Mouse (Mus musculus): ENCODE data around the gene Rdh16f2.
"Not testable (repeated sequence)": the region's sequence is repeated elsewhere in the genome, so short reads cannot be mapped to it uniquely, and the experiment has no call there.

Gene Rdh16f2

DNA sequence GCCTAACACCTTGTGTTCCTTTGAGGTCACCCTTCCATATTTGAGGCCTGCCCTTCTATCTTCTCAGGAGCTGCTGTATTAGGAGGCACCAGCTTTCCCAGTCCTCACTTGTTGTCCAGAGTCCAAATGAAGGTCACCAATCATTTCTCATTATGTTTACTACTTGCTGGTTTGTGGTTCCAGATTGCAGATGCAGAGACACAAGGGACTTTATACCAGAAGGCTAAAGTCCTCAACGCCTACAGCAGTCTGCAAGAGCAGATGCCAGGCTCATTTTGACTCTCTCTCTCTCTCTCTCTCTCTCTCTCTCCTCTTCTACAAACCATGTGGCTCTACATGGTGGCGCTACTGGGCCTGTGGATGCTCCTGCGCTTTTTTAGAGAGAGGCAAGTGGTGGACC lies at the start of gene Rdh16f2:
Rdh16f2 (plus strand) TSS at position 243 of the 400 bp plus-strand sequence.
- DNase-seq (ENCODE audit: low spot score): no peak

DNA sequence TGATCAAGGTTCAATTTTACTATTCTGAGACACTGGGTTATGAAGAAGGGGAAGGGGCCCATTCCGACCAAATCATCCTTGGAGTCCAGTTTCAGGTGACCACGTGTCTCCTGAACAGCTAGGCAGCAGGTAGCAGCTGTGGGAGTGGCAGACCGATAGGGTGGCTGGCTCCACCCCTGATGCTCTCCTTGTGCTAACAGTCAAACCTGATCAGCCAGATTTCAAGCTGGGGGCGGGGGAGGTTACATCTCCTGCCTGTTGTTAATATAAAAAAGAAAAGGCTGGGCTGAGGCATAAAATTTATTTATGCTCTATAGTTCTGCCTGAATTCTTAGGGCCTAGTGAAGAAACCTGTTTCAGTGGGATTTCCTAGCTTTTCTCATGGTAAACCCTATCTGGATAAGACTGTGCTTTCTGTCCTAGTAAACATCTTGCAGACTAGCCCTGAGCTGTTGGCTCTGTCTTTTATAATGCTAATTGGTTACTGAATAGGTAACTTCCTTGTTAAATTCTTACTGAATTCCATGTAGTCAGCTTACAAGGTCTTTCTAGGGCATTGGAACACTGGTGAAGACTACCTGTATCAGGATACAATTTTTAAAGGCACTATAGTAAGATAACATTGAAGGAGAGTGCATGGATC lies 48.9 kb upstream of the Rdh16f2 start:
- not testable (repeated sequence) for DNase-seq (ENCODE audit: low spot score)

DNA sequence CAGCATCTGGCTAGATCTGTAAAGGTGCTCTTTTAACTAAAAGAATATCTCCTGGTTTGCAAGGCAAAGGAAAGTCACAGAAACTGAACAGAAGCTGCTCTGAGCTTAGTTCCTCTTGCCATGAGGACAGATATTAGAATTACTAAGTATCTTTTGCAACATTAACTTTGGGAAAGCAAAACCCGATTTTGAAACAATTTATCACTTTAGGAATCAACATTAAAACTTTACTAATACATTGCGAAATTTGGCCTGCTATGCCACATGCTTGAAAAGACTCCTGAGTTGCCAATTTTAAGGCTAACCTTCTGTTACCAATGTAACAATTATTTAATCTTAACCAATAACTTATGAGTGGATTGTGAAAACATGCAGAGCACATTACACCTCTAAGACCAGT lies 44.5 kb upstream of the Rdh16f2 start:
- not testable (repeated sequence) for DNase-seq (ENCODE audit: low spot score)

DNA sequence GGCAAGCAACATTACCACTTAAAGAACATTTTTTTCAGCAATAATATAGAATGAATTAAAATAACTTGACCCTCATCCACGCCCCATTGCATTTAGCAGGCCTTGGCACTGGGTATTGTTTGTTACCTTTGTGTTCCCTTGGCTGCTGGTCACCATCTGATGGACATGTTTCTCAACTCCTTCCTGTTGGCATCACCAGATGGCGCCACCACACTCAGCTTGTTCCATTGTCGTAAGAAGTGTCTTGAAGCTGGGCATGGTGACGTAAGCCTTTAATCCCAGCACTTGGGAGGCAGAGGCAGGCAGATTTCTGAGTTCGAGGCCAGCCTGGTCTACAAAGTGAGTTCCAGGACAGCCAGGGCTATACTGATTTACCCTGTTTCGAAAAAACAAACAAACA lies 40.9 kb upstream of the Rdh16f2 start:
- no peak for DNase-seq (ENCODE audit: low spot score)

DNA sequence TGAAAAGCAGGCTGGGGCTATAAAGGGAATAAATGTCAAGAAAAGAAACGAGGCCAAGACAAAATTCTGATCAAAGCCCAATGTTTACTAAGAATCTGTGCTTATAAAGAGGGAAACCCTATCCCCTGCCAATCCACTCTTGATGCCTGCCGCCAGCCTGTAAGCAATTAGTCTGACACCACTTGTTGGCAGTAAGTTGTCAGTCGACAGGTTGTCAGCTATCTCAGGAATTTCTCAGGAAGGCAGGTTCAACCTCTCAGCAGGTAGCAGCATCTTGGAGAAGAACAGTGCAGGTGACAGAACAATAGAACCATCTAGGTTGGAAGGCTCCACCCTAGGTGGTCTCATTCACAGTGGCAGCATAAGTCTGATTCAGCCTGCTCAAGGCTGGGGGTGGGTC lies 37.2 kb upstream of the Rdh16f2 start:
- no peak for DNase-seq (ENCODE audit: low spot score)

DNA sequence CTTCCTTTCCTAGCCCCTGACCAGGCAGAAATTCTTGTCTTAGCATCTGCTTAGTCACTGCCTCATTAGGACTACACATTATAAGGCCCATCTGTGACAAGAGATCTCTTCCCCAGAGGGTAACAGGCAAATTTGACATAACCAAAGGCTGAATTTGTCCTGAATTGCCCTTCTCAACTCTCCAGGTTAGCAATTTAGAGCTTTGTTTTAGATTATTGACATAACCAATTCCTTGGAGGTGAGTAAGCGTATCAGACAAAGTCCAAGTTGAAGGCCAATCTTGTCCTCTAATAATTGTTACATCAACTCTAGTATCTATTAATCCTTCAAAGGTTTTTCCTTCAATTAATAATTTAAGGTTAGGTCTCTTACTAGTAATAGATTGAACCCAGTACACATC lies 32.1 kb upstream of the Rdh16f2 start:
- DNase-seq (ENCODE audit: low spot score): not testable (repeated sequence)

DNA sequence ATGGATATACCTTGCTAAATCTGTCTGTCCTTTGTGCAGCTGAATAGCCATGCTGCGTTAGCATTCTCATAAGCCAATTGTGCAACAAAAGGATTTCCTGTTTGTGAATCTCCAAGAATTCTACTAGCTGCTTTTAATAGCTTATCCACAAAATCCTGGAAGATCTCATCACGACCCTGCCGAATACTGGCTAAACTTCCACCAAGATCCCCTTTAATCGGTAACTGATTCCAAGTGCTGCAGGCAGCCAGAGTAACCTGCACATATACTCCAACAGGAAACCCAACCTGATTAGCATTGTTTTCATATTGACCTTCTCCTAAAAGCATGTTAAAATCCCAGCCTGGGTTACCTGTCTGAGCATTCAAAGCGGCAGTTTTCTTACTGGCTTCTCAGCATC lies 31.0 kb upstream of the Rdh16f2 start:
- DNase-seq (ENCODE audit: low spot score): no peak

DNA sequence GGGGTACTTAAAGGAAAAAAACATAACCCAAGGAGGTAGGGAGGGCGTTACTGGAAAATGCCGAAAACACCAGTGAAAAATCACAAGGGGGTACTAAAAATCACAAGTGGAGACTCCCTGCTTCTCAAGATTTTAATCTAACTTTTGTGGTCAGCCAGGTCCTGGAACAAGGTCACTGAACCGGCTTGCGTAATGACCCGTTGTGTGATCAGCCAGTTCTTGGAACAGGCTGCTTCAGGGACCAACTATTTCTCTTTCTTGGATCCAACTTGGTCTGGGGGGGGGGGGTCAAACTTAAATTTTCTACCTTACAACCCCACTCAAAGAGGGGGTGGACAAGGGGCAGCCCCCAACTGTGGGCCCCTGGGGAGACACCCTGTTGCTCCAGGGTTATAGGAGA lies 28.5 kb upstream of the Rdh16f2 start:
- not testable (repeated sequence) for DNase-seq (ENCODE audit: low spot score)

DNA sequence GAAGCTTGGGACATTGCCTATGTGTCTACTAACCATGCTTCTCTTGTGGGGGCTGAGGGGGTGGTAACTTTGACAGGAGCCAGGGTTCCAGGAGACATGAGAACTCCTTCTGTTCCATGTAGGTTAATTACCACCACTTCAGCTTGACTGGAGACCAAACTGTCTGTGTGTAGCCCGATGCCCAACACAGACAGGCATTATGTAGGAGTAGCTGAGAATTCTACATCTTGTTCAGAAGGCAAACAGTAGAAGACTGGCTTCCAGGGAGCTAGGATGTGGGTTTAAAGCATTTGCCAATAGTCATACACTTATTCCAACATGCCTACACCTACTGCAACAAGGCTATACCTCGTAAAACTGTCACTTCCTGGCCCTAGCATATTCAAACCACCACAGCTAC lies 27.7 kb upstream of the Rdh16f2 start:
- DNase-seq (ENCODE audit: low spot score): no peak

DNA sequence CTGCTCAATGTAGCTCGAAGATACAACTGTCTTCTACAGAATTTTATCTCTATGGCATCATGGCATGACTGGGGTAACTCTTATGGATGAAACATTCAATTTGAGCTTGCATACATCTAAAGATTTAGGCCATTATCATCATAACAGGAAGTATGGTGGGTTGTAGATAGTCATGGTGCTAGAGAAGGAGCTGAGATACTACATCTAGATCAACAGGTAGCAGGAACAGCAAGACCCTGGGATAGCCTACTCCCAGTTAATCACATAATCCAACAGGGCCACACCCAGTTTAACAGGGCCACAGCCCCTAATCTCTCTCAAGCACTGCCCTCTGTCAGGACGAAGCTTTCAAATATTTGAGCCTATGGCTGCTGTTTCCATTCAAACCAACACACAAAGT lies 25.5 kb upstream of the Rdh16f2 start:
- DNase-seq (ENCODE audit: low spot score): no peak

DNA sequence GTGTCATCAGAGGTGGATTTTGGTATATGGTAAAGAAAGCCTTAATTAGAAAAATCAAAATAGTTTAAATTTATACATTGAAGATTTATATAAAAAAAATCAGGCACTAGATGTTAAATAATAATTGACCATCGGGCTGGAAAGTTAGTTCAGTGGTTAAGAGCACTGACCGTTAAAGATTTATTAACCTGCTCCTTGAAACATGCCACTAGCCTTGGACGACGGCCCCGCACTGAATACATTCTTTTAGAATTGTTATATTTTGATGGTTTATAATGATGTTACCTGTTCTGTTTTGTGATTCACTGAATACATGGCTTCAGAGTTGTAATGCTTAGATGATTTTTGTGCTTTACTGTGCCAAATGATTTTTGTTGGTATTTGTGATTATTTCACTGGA lies 20.3 kb upstream of the Rdh16f2 start:
- DNase-seq (ENCODE audit: low spot score): not testable (repeated sequence)

DNA sequence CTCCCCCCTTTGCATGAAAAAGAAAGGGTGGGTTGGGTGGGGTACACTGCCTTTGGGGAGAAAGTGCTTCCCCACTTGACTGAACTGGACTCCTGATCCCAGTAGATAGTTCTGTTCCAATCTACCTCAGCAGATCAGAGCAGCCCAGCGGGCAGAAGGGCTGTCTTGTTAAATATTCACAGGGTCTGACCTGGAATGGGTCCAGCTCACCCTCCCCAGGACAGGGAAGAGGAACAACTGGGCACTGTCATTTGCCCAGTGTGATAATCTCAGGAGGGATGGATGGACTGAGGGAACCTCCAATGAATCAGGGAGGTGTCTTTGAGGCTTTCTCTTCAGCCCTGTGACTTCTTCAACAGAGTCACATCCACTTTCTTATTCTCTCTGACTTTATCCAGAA lies 18.2 kb upstream of the Rdh16f2 start:
- no peak for DNase-seq (ENCODE audit: low spot score)

DNA sequence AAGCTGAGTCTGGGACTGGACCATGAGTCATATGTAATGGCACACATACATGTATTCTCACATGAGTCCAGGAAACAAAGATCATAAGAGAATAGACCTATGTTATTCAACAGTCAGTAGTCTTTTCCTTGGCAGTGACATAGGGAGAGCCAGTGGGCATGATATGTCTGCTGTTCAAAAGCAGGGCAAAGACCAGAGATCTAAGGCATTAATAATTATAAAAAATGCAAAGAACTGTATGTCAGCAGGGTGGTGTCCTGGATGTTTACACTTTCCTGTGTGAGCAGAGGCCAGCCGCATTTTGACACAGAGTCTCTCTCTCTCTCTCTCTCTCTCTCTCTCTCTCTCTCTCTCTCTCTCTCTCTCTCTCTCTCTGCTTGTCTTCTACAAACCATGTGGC lies 16.6 kb upstream of the Rdh16f2 start, which contains the start of gene Rdh19:
Rdh19 (plus strand) TSS at position 301 of the 400 bp plus-strand sequence.
- DNase-seq (ENCODE audit: low spot score): no peak

DNA sequence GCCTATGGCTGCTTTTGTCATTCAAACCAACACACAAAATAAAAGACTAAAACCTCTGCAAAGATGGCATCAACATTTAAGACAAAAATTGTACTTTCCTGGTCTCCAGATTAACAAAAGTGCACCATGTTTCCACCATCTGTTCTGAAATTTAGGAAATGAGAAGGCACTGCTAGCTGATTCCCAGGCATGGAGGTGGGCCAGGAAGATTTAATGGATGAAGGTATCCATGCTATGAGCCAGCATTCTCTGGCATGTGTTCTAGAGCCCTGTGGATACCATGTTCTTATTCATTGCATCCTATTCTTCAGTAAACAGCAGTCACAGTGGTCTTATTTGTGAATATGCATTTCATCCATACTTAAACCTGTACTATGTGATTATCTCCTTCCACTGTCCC lies 9.9 kb upstream of the Rdh16f2 start:
- DNase-seq (ENCODE audit: low spot score): no peak

DNA sequence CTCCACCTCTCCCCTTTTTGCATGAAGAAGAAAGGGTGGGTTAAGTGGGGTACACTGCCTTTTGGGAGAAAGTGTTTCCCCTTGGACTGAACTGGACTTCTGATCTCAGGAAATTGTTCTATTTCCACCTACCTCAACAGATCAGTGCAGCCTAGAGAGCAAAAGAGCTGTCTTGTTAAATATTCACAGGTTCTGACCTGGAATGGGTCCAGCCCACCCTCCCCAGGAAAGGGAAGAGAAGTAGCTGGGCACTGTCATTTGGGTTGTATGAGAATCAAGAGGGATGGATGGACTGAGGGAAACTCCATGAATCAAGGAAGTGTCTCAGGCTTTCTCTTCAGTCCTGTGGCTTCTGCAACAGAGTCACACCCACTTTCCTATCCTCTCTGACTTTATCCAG lies 1.3 kb upstream of the Rdh16f2 start:
- no peak for DNase-seq (ENCODE audit: low spot score)

DNA sequence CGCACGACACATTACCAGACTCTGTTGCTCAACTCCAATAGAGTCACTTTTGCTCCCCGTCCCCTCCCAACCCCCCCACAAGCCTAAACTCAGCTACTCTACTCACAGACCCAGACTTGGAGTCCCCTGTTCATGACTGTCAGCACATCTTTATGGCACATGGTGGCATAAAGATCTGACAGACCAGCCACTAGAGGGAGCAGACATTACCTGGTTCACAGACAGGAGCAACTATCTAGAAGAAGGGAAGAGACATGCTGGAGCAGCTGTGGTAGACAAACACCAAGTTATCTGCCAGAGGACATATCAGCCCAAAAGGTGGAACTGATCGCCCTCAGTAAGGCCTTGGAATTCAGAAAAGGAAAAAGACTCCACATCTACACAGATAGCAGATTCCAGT lies 6.2 kb downstream of the Rdh16f2 start:
- peak; percentile 4 for DNase-seq (ENCODE audit: low spot score)

DNA sequence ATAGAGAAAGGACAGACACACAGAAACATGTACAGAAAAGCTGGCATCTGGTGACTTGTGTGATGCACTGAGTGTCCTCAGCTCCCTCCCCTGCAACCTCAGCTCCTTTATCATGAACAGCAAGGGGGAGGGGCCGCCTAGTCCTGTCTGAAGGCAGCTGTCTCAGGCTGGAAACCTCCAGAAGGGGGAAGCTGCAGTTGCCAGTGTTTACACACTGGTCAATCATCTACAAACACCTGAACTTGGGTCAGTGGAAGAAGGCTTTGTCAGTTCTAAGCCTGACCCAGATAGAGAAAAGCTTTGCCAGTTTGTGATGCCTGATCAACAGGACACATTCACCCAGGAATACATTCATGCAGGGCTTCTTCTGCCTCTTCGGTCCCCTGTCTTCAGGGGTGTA lies 11.4 kb downstream of the Rdh16f2 start:
- DNase-seq (ENCODE audit: low spot score): no peak

DNA sequence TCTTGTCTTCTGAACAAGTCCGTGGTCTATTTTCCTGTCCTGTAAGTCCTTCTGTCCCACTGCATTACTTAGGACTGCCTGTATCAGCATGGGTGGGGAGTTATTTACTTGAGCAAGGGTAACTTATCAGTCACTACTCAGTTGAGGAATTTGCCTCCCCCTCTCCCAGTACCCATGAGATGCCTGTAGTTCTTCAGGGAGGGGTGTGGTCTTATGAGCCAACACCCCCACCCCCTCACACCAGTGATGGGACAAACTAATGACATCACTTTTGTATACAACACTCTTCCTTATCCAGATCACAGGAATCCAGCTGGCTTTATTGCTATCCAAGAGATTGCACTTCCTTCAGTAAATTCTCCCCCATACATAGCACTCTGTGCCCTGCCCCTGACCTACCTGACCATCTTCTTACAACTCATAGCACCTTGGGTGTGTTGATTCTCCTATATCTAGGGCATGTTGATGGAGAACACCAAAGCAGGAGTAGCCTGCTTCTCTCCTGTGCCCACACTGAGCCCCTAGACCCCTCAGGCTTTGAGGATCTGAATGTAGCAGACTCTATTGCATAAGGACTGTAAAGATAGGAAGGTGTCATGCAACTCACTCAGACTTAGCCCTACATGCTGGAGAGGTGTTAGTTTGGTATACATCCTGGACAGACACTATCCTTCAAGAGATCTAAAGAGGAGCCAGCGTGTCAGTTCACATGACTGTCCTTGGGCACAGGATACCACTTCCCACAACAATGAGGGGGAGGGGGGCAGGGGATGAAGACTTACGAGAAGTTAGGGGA lies 12.2 kb downstream of the Rdh16f2 start:
- DNase-seq (ENCODE audit: low spot score): no peak

DNA sequence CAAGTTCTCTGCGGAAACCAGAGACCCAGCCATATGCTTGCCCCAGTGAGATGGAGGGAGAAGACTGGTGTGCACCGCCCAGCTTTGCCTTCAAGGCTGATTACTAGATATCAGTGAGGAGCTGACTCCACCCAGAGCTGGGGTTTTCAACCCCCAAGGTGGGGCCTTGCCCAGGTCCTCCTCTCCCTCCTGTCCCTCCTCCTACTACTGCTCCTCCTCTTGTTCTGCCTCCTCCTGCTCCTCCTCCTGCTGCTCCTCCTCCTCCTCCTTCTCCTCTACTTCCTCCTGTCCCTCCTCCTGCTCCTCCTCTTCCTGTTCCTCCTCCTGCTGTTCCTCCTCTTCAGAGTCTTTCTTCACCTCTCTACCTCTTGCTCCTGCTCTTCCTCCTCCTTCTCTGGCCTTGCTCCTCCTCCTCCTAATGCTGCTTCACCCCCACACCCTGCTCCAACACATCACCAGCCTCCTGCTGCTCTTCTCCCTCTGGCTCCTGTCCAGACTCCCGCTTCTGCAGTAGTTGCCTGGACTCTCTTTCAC lies 12.9 kb downstream of the Rdh16f2 start:
- DNase-seq (ENCODE audit: low spot score): no peak

DNA sequence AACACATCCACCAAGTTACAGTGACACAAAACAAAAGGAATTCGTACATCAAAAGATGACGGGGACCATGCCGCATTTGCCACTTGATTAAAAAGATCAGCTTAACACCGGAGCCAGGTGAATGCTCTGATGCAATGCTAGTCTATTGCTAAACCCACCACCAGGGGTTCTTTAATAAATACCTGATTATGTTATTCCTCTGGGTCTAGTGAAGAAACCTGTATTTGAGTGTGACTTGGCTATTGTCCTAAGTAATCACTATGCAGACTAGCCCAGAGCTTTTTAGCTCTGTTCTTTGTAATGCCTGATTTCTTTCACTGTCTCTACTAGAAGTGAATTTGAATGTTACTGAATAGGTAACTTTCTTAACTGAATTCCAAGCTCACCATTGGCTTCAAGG lies 14.8 kb downstream of the Rdh16f2 start:
- no peak for DNase-seq (ENCODE audit: low spot score)

DNA sequence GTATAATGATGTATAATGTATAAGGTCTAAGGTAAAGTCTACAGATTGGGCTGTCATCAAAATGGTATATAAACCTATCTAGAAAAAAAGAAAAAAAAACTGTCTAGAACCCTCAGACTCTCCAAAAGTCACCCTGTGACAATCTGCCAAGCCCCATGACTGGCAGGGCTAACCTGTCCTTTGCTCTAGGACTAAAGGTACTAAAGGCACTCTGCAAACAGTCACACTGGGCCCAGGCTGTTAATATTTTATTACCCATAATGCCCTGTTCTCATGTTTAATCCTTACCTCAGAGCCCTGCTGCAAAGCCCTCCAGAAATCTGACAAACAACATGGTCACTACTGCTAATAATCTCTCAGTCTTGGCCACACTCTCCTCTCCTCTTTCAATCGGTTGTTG lies 20.3 kb downstream of the Rdh16f2 start:
- no peak for DNase-seq (ENCODE audit: low spot score)

DNA sequence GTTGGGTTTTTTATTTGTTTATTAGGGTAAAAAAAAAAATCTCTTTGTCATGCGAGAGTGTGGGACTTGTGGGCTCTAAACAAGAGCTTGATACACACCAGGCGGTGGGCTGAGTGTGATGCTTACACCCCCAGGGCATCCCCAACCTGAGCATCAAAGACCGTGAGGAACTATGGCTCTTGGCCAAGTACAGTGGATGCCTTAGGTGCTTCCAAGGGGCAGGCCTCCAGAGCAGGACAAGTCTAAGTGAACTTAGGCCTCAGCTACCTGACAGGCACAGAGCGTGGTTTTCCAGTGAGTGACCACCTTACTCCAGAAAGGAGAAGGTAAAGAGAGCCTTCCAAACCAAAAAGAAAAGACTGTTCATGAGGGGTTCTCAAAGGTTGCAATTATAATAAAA lies 20.7 kb downstream of the Rdh16f2 start:
- no peak for DNase-seq (ENCODE audit: low spot score)

DNA sequence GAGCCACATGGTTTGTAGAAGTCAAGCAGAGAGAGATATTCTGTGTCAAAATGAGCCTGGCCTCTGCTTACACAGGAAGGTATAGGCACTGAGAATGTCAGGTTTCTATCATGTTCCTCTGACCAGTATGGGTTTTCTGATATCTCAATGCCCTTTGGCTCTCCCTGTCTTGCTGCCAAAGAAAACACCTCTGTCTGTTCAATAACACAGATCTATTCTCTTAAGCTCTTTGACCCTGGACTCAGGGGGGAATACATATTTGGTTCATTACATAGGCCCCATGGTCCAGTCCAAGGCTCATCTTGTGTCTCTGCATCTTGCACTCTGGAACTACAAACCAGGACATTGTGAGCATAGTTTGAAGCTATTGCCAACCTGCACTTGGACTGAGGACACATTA lies 22.3 kb downstream of the Rdh16f2 start, which contains the start of gene Rdh7:
Rdh7 (minus strand) TSS at position 213 of the 400 bp plus-strand sequence.
- no peak for DNase-seq (ENCODE audit: low spot score)

All from left cerebral cortex, adult 11 months (tissue).